In the genomic region with DNA sequence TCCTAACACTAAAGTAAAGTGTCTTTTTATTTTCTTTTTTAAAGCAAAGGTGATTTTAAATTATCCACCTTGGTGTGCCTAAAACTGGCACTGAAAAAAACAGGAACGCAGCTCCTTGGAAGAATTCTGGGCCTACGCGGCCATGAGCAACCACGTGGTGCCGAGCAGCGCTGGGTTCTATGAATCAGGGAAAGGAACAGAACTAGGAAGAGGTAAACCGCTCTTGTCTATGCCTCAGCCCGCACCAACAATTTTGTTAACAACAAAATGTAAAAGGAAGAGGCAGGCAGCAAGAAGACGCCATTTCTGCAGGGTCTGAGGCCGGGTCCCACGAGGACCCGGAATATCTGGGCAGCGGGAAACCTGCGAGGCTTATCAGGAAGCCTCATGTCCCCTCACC, we compare ENCODE assay signal across 8 mouse cellular contexts. TPM values are rescaled to one million over a fixed set of nuclear protein-coding genes. Genes with fewer than 3 reads are reported as not detected.
A peak's percentile ranks its signal among the peaks of the same experiment; 100 is the strongest.
DNase-seq lines count a peak whose midpoint lies in the region; ATAC-seq and TF ChIP-seq lines count a peak whose summit lies in the region.

No protein-coding gene starts in this region.

- peak overlapping the region; percentile 71 for H3K9ac ChIP-seq in intestine, postnatal 0 days (ENCODE audit: low read depth, low read length)
- H3K9ac ChIP-seq in midbrain, embryonic 15.5 days, result peak overlapping the region; percentile 62

- 2% methylated on average over 14 of the region's 14 CpGs for WGBS in cerebellum, adult 2 months
- under 1% methylated on average over 14 of the region's 14 CpGs for WGBS in thymus, adult 2 months
- 2% methylated on average over 14 of the region's 14 CpGs for WGBS in intestine, postnatal 0 days
- WGBS in midbrain, embryonic 15.5 days, result under 1% methylated on average over 14 of the region's 14 CpGs

- no peaks in the 10 kb centered on the region for H3K27me3 ChIP-seq in cerebellum, adult 2 months (ENCODE audit: control insufficient read depth, insufficient read depth, low read length)
- no peaks in the 10 kb centered on the region for H3K27me3 ChIP-seq in thymus, adult 2 months (ENCODE audit: control insufficient read depth, insufficient read depth, low read length)
- H3K27me3 ChIP-seq in intestine, postnatal 0 days (replicated peaks; ENCODE audit: control insufficient read depth, insufficient read depth, low read length), result no peaks in the 10 kb centered on the region
- H3K27me3 ChIP-seq in midbrain, embryonic 15.5 days (replicated peaks), result no peaks in the 10 kb centered on the region

- peaks cover 26% of the 10 kb centered on the region for H3K36me3 ChIP-seq in thymus, adult 2 months (ENCODE audit: control insufficient read depth, insufficient read depth, low read length)
- peaks cover 28% of the 10 kb centered on the region for H3K36me3 ChIP-seq in intestine, postnatal 0 days (ENCODE audit: control insufficient read depth, insufficient read depth)
- H3K36me3 ChIP-seq in midbrain, embryonic 15.5 days (replicated peaks), result peaks cover 32% of the 10 kb centered on the region

- no peak for TF ChIP-seq POLR2A in cerebellum, adult 2 months (IDR thresholded peaks at IDR 0.05; ENCODE audit: borderline replicate concordance, insufficient read depth, low read length)
- TF ChIP-seq POLR2A in thymus, adult 2 months (IDR thresholded peaks at IDR 0.05; ENCODE audit: control insufficient read depth, extremely low read depth, insufficient read depth, low read length, poor library complexity), result no peak

- peak overlapping the region; percentile 82 for H3K4me3 ChIP-seq in cerebellum, adult 2 months (replicated peaks; ENCODE audit: insufficient read depth, low read depth, low read length)
- peak overlapping the region; percentile 64 for H3K4me3 ChIP-seq in thymus, adult 2 months (ENCODE audit: control insufficient read depth, insufficient read depth, low read length)
- peak overlapping the region; percentile 61 for H3K4me3 ChIP-seq in intestine, postnatal 0 days (ENCODE audit: low read depth, low read length)
- H3K4me3 ChIP-seq in midbrain, embryonic 15.5 days, result peak overlapping the region; percentile 96

- no peak for DNase-seq in cerebellum, adult 2 months
- no peak for DNase-seq in cerebellum, postnatal 36 days
- no peak for DNase-seq in thymus, adult 2 months
- no peak for DNase-seq in thymus, postnatal 4 days
- DNase-seq in cerebellum, adult 9-11 months, result no peak
- DNase-seq in urinary bladder, postnatal 10 days (ENCODE audit: low spot score), result no peak

- H3K4me2 ChIP-seq in intestine, postnatal 0 days (replicated peaks; ENCODE audit: low read depth), result peak overlapping the region; percentile 67
- H3K4me2 ChIP-seq in midbrain, embryonic 15.5 days, result peak overlapping the region; percentile 86

- peak overlapping the region; percentile 81 for H3K27ac ChIP-seq in cerebellum, adult 2 months (ENCODE audit: insufficient read depth, low read length)
- H3K27ac ChIP-seq in thymus, adult 2 months (ENCODE audit: control insufficient read depth, insufficient read depth, low read length), result peak overlapping the region; percentile 49
- peak overlapping the region; percentile 74 for H3K27ac ChIP-seq in intestine, postnatal 0 days (ENCODE audit: low read depth, low read length)
- H3K27ac ChIP-seq in midbrain, embryonic 15.5 days, result peak overlapping the region; percentile 87

- no peaks in the 10 kb centered on the region for H3K9me3 ChIP-seq in intestine, postnatal 0 days (ENCODE audit: control insufficient read depth)
- H3K9me3 ChIP-seq in midbrain, embryonic 15.5 days, result no peaks in the 10 kb centered on the region

- peak; percentile 12 for ATAC-seq in intestine, postnatal 0 days
- ATAC-seq in midbrain, embryonic 15.5 days (replicated peaks), result peak; percentile 44

- H3K4me1 ChIP-seq in cerebellum, adult 2 months (ENCODE audit: control insufficient read depth, insufficient read depth, low read length), result 0 out of 2 replicates have a peak, but pooled peaks cover 4% of the 10 kb centered on the region
- H3K4me1 ChIP-seq in thymus, adult 2 months (replicated peaks; ENCODE audit: control insufficient read depth, insufficient read depth, low read length), result peaks cover 7% of the 10 kb centered on the region; the same call in 1 of the 2 replicates
- peaks cover 3% of the 10 kb centered on the region; the same call in 1 of the 2 replicates for H3K4me1 ChIP-seq in intestine, postnatal 0 days (replicated peaks; ENCODE audit: control insufficient read depth, insufficient read depth, low read length)
- H3K4me1 ChIP-seq in midbrain, embryonic 15.5 days, result peaks cover 32% of the 10 kb centered on the region

- TF ChIP-seq CTCF in cerebellum, adult 2 months (IDR thresholded peaks at IDR 0.05; ENCODE audit: borderline replicate concordance, insufficient read depth, low read depth, low read length), result no peak
- 0 out of 2 replicates have a peak, but pooled peaks have one; percentile 10 for TF ChIP-seq CTCF in thymus, adult 2 months (IDR thresholded peaks at IDR 0.05; ENCODE audit: borderline replicate concordance, control insufficient read depth, extremely low read depth, insufficient read depth, low read length, poor library complexity)
- no peak for TF ChIP-seq CTCF in intestine, postnatal 0 days (IDR thresholded peaks at IDR 0.05; ENCODE audit: low read depth)

RNA-seq across cellular contexts. Expression of a gene that starts 0.5 kb away (rescaled TPM):
- polyA plus RNA-seq in cerebellum, adult 2 months (2012; rRNA removed), result 145 and 152 TPM in 2 replicates
- 214 and 223 TPM in 2 replicates for polyA plus RNA-seq in thymus, adult 2 months (2012; rRNA removed)
- polyA plus RNA-seq in intestine, postnatal 0 days (2015; fragmentation: Nextera tagmentation; extraction: Ambion mirVana), result 66.5 and 75.1 TPM in 2 replicates
- polyA plus RNA-seq in midbrain, embryonic 15.5 days (2015; fragmentation: Nextera tagmentation; extraction: Ambion mirVana), result 237 and 244 TPM in 2 replicates

RNA-seq across cellular contexts. Expression of a gene that starts 10.6 kb away (rescaled TPM):
- polyA plus RNA-seq in cerebellum, adult 2 months (2012; rRNA removed), result 514 and 530 TPM in 2 replicates
- polyA plus RNA-seq in thymus, adult 2 months (2012; rRNA removed), result 205 and 237 TPM in 2 replicates
- 142 and 148 TPM in 2 replicates for polyA plus RNA-seq in intestine, postnatal 0 days (2015; fragmentation: Nextera tagmentation; extraction: Ambion mirVana)
- polyA plus RNA-seq in midbrain, embryonic 15.5 days (2015; fragmentation: Nextera tagmentation; extraction: Ambion mirVana), result 184 and 188 TPM in 2 replicates

RNA-seq across cellular contexts. Expression of a gene that starts 21.2 kb away (rescaled TPM):
- 10.2 and 10.6 TPM in 2 replicates for polyA plus RNA-seq in cerebellum, adult 2 months (2012; rRNA removed)
- 0.69 and 0.78 TPM in 2 replicates for polyA plus RNA-seq in thymus, adult 2 months (2012; rRNA removed)
- polyA plus RNA-seq in intestine, postnatal 0 days (2015; fragmentation: Nextera tagmentation; extraction: Ambion mirVana), result 0.85 and 0.86 TPM in 2 replicates
- 5.8 and 6.3 TPM in 2 replicates for polyA plus RNA-seq in midbrain, embryonic 15.5 days (2015; fragmentation: Nextera tagmentation; extraction: Ambion mirVana)
